Mouse (Mus musculus) myocyte (in vitro differentiated cells): ENCODE measurements at regions not wholly inside any gene's neighbourhood (a gene's known extent, or its start where the extent isn't known, plus 50 kb on each side); places are given as distances from the start of the nearest gene placed in this dataset.
"Not testable (repeated sequence)": the region's sequence is repeated elsewhere in the genome, so short reads cannot be mapped to it uniquely, and the experiment has no call there.

Source experiments
- H3K27me3 ChIP-seq: one replicate; pipeline ENCODE4 v1.6.1; 2011; ENCODE audit not compliant: control insufficient read depth, insufficient read depth, insufficient read length
- H3K36me3 ChIP-seq: one replicate; pipeline ENCODE4 v1.6.1; 2011; ENCODE audit not compliant: control insufficient read depth, insufficient read depth
- H3K4me2 ChIP-seq: one replicate; pipeline ENCODE4 v1.6.1; 2011; ENCODE audit warnings: low read depth, control low read depth
- H3K4me3 ChIP-seq: one replicate; pipeline ENCODE4 v1.5.1; 2011; ENCODE audit warnings: mild to moderate bottlenecking, control low read depth, moderate library complexity
- H3K79me2 ChIP-seq: one replicate; pipeline ENCODE4 v1.6.1; 2011; ENCODE audit not compliant: control insufficient read depth, insufficient read depth
- H3ac ChIP-seq: one replicate; pipeline ENCODE4 v1.6.1; 2011; ENCODE audit not compliant: control insufficient read depth, insufficient read length
- CEBPB ChIP-seq: IDR thresholded peaks from 2 replicates; pipeline ENCODE4 v1.6.1; 2011; ENCODE audit warnings: mild to moderate bottlenecking, moderate library complexity; ENCODE audit not compliant: poor library complexity, insufficient read depth, severe bottlenecking
- E2F4 ChIP-seq: IDR thresholded peaks from one replicate; pipeline ENCODE4 v1.6.1; 2011; ENCODE audit warnings: mild to moderate bottlenecking, control low read depth, moderate library complexity; ENCODE audit not compliant: insufficient read depth
- MAX ChIP-seq: IDR thresholded peaks from one replicate; pipeline ENCODE4 v1.6.1; 2011; ENCODE audit warnings: low read depth, mild to moderate bottlenecking, control low read depth
- MYOD1 ChIP-seq, 3 experiments: IDR thresholded peaks; one replicate each; pipeline ENCODE4 v1.6.1; 2011; ENCODE audit warnings: control low read depth in 2 of 3, low read depth in 2 of 3, mild to moderate bottlenecking in 2 of 3, moderate library complexity in 1 of 3; ENCODE audit not compliant: insufficient read length in 2 of 3, control insufficient read depth in 1 of 3
- MYOG ChIP-seq, 3 experiments: IDR thresholded peaks; one replicate each; pipeline ENCODE4 v1.6.1; 2011; ENCODE audit warnings: control low read depth in 2 of 3, low read depth in 2 of 3, mild to moderate bottlenecking in 2 of 3; ENCODE audit not compliant: insufficient read length in 2 of 3, control insufficient read depth in 1 of 3, insufficient read depth in 1 of 3
- POLR2A ChIP-seq: IDR thresholded peaks from one replicate; pipeline ENCODE4 v1.6.1; 2011; ENCODE audit warnings: low read depth, mild to moderate bottlenecking, control low read depth, moderate library complexity; ENCODE audit not compliant: insufficient read length
- POLR2AphosphoS2 ChIP-seq: IDR thresholded peaks from one replicate; pipeline ENCODE4 v1.6.1; 2011; ENCODE audit warnings: low read depth, control low read depth; ENCODE audit not compliant: insufficient read length
- REST ChIP-seq: IDR thresholded peaks from one replicate; pipeline ENCODE4 v1.6.1; 2011; ENCODE audit warnings: mild to moderate bottlenecking, control low read depth, moderate library complexity; ENCODE audit not compliant: insufficient read depth, insufficient read length
- SRF ChIP-seq: IDR thresholded peaks from one replicate; pipeline ENCODE4 v1.6.1; 2011; ENCODE audit warnings: low read depth; ENCODE audit not compliant: control insufficient read depth, insufficient read length
- TCF12 ChIP-seq: IDR thresholded peaks from one replicate; pipeline ENCODE4 v1.6.1; 2011; ENCODE audit warnings: mild to moderate bottlenecking, control low read depth; ENCODE audit not compliant: poor library complexity, insufficient read depth, severe bottlenecking
- TCF3 ChIP-seq: IDR thresholded peaks from one replicate; pipeline ENCODE4 v1.6.1; 2011; ENCODE audit warnings: low read depth, control low read depth; ENCODE audit not compliant: insufficient read length
- USF1 ChIP-seq: IDR thresholded peaks from one replicate; pipeline ENCODE4 v1.6.1; 2011; ENCODE audit warnings: low read depth, mild to moderate bottlenecking, control low read depth, moderate library complexity

DNA sequence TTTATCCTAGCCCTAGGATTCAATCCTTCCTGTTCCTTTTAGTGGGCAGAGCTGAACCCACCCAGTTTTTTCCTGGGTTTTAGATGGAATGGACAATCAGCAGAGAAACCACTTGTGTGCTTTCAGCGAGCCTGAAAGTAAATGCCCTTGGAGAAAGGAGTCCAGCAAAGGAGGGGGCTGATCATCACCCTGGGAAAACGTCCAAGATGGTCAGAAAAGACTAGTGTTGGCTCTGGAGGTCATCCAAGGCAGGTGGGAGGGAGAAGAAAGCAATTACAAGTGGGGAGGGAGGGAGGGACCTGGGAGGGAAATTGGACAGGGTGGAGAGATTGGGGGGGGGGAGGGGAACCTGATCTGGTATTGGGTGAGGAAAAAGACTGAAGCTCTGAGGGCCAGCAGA is 55.6 kb upstream of the Zfp366 start:
- no peak overlapping the region for H3K4me3 ChIP-seq
- H3K36me3 ChIP-seq, result no peaks in the 10 kb centered on the region
- H3ac ChIP-seq, result no peak overlapping the region
- H3K4me2 ChIP-seq, result peak overlapping the region; percentile 42
- TF ChIP-seq TCF3 (no peak), SRF (no peak), USF1 (no peak), POLR2AphosphoS2 (no peak), POLR2A (no peak), REST (no peak), TCF12 (no peak), CEBPB (no peak), MYOG (IDR thresholded peaks at IDR 0.05; ENCODE audit: control insufficient read depth in 1 of 3, insufficient read depth in 1 of 3, insufficient read length in 2 of 3, low read depth in 2 of 3) (no peak), E2F4 (no peak), MAX (no peak), MYOD1 (IDR thresholded peaks at IDR 0.05; ENCODE audit: control insufficient read depth in 1 of 3, insufficient read length in 2 of 3, low read depth in 2 of 3) (no peak)
- H3K79me2 ChIP-seq, result no peaks in the 10 kb centered on the region
- no peaks in the 10 kb centered on the region for H3K27me3 ChIP-seq

DNA sequence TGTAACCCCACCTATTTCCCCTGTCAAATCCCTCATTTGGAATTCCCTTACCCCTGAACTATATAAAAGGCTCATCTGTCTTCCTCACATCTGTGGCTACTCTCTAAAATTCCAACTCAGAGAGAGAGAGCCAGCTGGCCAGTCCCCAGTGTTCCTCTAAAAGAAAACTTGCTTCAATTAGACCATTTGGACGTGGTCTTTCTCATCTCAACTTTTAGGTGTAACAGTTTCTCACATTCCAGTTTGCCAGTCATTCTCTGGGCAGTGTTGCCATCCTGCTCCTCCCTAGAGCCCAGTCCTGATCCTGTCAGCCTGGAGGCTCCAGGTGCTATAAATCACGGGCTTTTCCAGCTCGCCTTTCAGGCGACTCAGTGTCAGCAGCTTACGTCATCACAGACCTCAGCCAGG is 56.3 kb upstream of the Zfp366 start:
- no peaks in the 10 kb centered on the region for H3K79me2 ChIP-seq
- no peak overlapping the region for H3K4me3 ChIP-seq
- H3K4me2 ChIP-seq, result peak overlapping the region; percentile 42
- no peaks in the 10 kb centered on the region for H3K27me3 ChIP-seq
- no peak overlapping the region for H3ac ChIP-seq
- no peak for TF ChIP-seq CEBPB
- no peak for TF ChIP-seq SRF
- TF ChIP-seq POLR2A, result no peak
- TF ChIP-seq MYOD1 (IDR thresholded peaks at IDR 0.05; ENCODE audit: control insufficient read depth in 1 of 3, insufficient read length in 2 of 3, low read depth in 2 of 3), result no peak
- no peak for TF ChIP-seq MAX
- no peak for TF ChIP-seq TCF12
- TF ChIP-seq MYOG (IDR thresholded peaks at IDR 0.05; ENCODE audit: control insufficient read depth in 1 of 3, insufficient read depth in 1 of 3, insufficient read length in 2 of 3, low read depth in 2 of 3), result no peak
- no peak for TF ChIP-seq E2F4
- no peak for TF ChIP-seq USF1
- TF ChIP-seq POLR2AphosphoS2, result no peak
- TF ChIP-seq TCF3, result no peak
- TF ChIP-seq REST, result no peak
- H3K36me3 ChIP-seq, result no peaks in the 10 kb centered on the region

DNA sequence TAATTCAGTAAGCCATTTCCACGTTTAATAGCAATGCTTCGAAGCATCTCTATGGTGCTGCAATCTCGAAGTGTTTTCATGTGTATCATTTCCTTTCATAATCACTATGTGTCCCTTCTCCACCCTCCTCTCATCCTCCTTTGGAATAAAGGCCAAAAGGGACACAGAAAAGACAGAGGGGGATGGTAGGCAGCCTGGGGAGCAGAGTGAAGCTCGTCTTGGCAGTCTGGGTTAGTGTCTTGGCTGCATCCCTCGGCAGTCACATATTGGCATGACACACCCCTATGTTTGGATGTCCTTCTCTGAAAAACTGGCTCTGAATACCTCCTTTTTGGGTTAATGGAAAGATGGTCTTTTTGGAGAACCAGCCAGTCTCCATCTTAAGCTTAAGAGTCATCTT is 56.9 kb upstream of the Zfp366 start:
- Histone ChIP-seq H3K4me2 (no peak overlapping the region), H3K4me3 (no peak overlapping the region), H3K79me2 (no peaks in the 10 kb centered on the region), H3K27me3 (no peaks in the 10 kb centered on the region), H3ac (no peak overlapping the region), H3K36me3 (no peaks in the 10 kb centered on the region)
- TF ChIP-seq CEBPB (no peak), TCF3 (no peak), USF1 (no peak), POLR2AphosphoS2 (no peak), TCF12 (no peak), MYOG (IDR thresholded peaks at IDR 0.05; ENCODE audit: control insufficient read depth in 1 of 3, insufficient read depth in 1 of 3, insufficient read length in 2 of 3, low read depth in 2 of 3) (no peak), MYOD1 (IDR thresholded peaks at IDR 0.05; ENCODE audit: control insufficient read depth in 1 of 3, insufficient read length in 2 of 3, low read depth in 2 of 3) (no peak), MAX (no peak), POLR2A (no peak), REST (no peak), SRF (no peak), E2F4 (no peak)

DNA sequence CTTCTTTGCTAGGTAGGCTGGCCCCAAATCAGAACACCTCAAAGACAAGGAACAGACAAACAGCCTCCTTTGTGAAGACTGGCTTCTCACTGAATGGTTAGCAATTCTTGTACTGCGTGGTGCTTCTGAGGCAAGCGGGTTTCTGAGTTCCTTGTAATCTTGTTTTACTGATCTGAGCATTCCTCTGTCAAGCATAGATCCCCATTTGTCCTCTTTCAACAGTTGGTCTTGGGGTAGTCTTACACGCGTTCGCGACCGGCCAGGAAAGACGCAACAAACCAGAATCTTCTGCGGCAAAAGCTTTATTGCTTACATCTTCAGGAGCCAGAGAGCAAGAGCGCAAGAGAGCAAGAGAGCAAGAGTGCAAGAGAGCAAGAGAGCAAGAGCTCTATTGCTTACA is 57.7 kb upstream of the Zfp366 start:
- H3K4me2 ChIP-seq, H3K36me3 ChIP-seq, H3K4me3 ChIP-seq, H3K27me3 ChIP-seq, H3ac ChIP-seq, H3K79me2 ChIP-seq: not testable (repeated sequence)

DNA sequence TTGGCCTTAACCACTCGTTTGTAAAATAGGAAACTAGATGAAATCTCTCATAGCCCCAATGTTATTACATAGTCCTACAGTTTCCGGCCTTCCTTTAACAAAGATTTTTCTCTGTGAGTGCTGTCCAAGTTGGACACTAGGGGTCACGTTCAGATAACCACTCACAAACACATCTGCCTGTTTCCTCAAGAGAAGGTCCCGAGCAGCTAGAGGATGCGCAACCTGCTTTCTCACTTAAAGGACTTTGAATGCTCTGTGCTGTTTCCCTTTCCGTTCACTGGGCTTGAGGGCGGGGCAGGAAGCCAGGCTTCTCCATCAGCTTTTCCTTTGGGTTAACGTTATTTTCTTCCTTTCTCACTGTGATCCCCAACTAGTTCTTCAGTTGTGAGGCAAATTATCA is 58.1 kb upstream of the Zfp366 start:
- H3K36me3 ChIP-seq, result no peaks in the 10 kb centered on the region
- no peaks in the 10 kb centered on the region for H3K27me3 ChIP-seq
- H3K79me2 ChIP-seq, result no peaks in the 10 kb centered on the region
- TF ChIP-seq TCF3 (no peak), USF1 (no peak), CEBPB (no peak), POLR2A (no peak), SRF (no peak), TCF12 (no peak), E2F4 (no peak), REST (no peak), MAX (no peak), MYOG (IDR thresholded peaks at IDR 0.05; ENCODE audit: control insufficient read depth in 1 of 3, insufficient read depth in 1 of 3, insufficient read length in 2 of 3, low read depth in 2 of 3) (no peak), POLR2AphosphoS2 (no peak), MYOD1 (IDR thresholded peaks at IDR 0.05; ENCODE audit: control insufficient read depth in 1 of 3, insufficient read length in 2 of 3, low read depth in 2 of 3) (no peak)
- H3ac ChIP-seq, result no peak overlapping the region
- H3K4me2 ChIP-seq, result no peak overlapping the region
- H3K4me3 ChIP-seq, result no peak overlapping the region
